In genomic region chr11:120347791-120348683, GRCm38 (mm10) we compare ENCODE assay signal across 8 mouse cellular contexts. TPM values are rescaled to one million over a fixed set of nuclear protein-coding genes. Genes with fewer than 3 reads are reported as not detected.
A peak's percentile ranks its signal among the peaks of the same experiment; 100 is the strongest.
DNase-seq lines count a peak whose midpoint lies in the region; ATAC-seq and TF ChIP-seq lines count a peak whose summit lies in the region.

Gene Actg1 (minus strand): TSS chr11:120348542.

- peaks cover 28% of the 10 kb centered on the region for H3K4me1 ChIP-seq in heart, embryonic 12.5 days (replicated peaks)
- H3K4me1 ChIP-seq in kidney, postnatal 0 days (replicated peaks; ENCODE audit: insufficient read depth, low read length) = peaks cover 8% of the 10 kb centered on the region
- peaks cover 55% of the 10 kb centered on the region for H3K4me1 ChIP-seq in liver, embryonic 13.5 days (replicated peaks)
- H3K4me1 ChIP-seq in neural tube, embryonic 12.5 days = peaks cover 42% of the 10 kb centered on the region
- H3K4me1 ChIP-seq in stomach, postnatal 0 days (replicated peaks; ENCODE audit: control insufficient read depth, insufficient read depth) = peaks cover 4% of the 10 kb centered on the region

- WGBS in heart, embryonic 12.5 days = 2% methylated on average over 89 of the region's 103 CpGs
- 4% methylated on average over 97 of the region's 103 CpGs for WGBS in kidney, postnatal 0 days
- WGBS in liver, embryonic 13.5 days (ENCODE audit: insufficient replicate concordance) = 1% methylated on average over 101 of the region's 103 CpGs
- 2% methylated on average over 103 of the region's 103 CpGs for WGBS in neural tube, embryonic 12.5 days
- 4% methylated on average over 80 of the region's 103 CpGs for WGBS in stomach, postnatal 0 days

- TF ChIP-seq POLR2A in brain, embryonic 14.5 days (IDR thresholded peaks at IDR 0.05; ENCODE audit: borderline replicate concordance, extremely low read depth, insufficient read depth, insufficient read length, poor library complexity, severe bottlenecking) = peak; percentile 93

- peak within 1 kb of the TSS; percentile 95 for H3K4me3 ChIP-seq in heart, embryonic 12.5 days
- peak within 1 kb of the TSS; percentile 95 for H3K4me3 ChIP-seq in kidney, postnatal 0 days (replicated peaks; ENCODE audit: low read depth, low read length)
- H3K4me3 ChIP-seq in liver, embryonic 13.5 days (replicated peaks) = peak within 1 kb of the TSS; percentile 97
- peak within 1 kb of the TSS; percentile 100 for H3K4me3 ChIP-seq in neural tube, embryonic 12.5 days
- peak within 1 kb of the TSS; percentile 99 for H3K4me3 ChIP-seq in stomach, postnatal 0 days (ENCODE audit: low read depth, low read length)

- peak; percentile 93 for DNase-seq in CD4-positive helper T cell, adult 2 months (ENCODE audit: low read depth, low spot score)
- peak; percentile 94 for DNase-seq in brain, embryonic 14.5 days (ENCODE audit: low read depth)
- DNase-seq in kidney, postnatal 0 days (ENCODE audit: low spot score) = peak; percentile 92
- DNase-seq in liver, embryonic 13.5 days = peak; percentile 67
- DNase-seq in stomach, postnatal 0 days (ENCODE audit: low spot score) = peak; percentile 88

- peak within 1 kb of the TSS; percentile 100 for H3K9ac ChIP-seq in heart, embryonic 12.5 days
- peak within 1 kb of the TSS; percentile 99 for H3K9ac ChIP-seq in kidney, postnatal 0 days (ENCODE audit: low read depth, low read length)
- H3K9ac ChIP-seq in liver, embryonic 13.5 days = peak within 1 kb of the TSS; percentile 100
- H3K9ac ChIP-seq in neural tube, embryonic 12.5 days = peak within 1 kb of the TSS; percentile 100
- H3K9ac ChIP-seq in stomach, postnatal 0 days (ENCODE audit: low read length) = peak within 1 kb of the TSS; percentile 100

- peak within 1 kb of the TSS; percentile 76 for H3K4me2 ChIP-seq in heart, embryonic 12.5 days
- H3K4me2 ChIP-seq in kidney, postnatal 0 days (ENCODE audit: low read length) = peak within 1 kb of the TSS; percentile 97
- H3K4me2 ChIP-seq in liver, embryonic 13.5 days = peak within 1 kb of the TSS; percentile 99
- H3K4me2 ChIP-seq in neural tube, embryonic 12.5 days (replicated peaks) = peak within 1 kb of the TSS; percentile 92
- peak within 1 kb of the TSS; percentile 84 for H3K4me2 ChIP-seq in stomach, postnatal 0 days (replicated peaks; ENCODE audit: low read depth)

- no peaks in the 10 kb centered on the region for H3K27me3 ChIP-seq in heart, embryonic 12.5 days (replicated peaks)
- no peaks in the 10 kb centered on the region for H3K27me3 ChIP-seq in kidney, postnatal 0 days (ENCODE audit: insufficient read depth, low read length)
- H3K27me3 ChIP-seq in liver, embryonic 13.5 days = peaks cover 29% of the 10 kb centered on the region
- H3K27me3 ChIP-seq in neural tube, embryonic 12.5 days (replicated peaks) = no peaks in the 10 kb centered on the region
- no peaks in the 10 kb centered on the region for H3K27me3 ChIP-seq in stomach, postnatal 0 days (ENCODE audit: control insufficient read depth, insufficient read depth, low read length)

- TF ChIP-seq EP300 in stomach, postnatal 0 days (optimal IDR thresholded peaks at IDR 0.05) = no peak

- ATAC-seq in erythroblast, adult 5-6 weeks (replicated peaks; ENCODE audit: low FRiP score, poor library complexity, severe bottlenecking) = peak; percentile 49
- peak; percentile 83 for ATAC-seq in heart, embryonic 12.5 days (ENCODE audit: insufficient number of reproducible peaks, low FRiP score)
- ATAC-seq in kidney, postnatal 0 days (replicated peaks; ENCODE audit: low FRiP score, low read depth) = peak; percentile 62
- peak; percentile 77 for ATAC-seq in liver, embryonic 13.5 days (ENCODE audit: low read depth)
- ATAC-seq in neural tube, embryonic 12.5 days (ENCODE audit: low FRiP score, low read depth) = peak; percentile 73
- ATAC-seq in stomach, postnatal 0 days (ENCODE audit: low FRiP score, low TSS enrichment) = peak; percentile 51; the same call in 1 of the 2 replicates

- no peaks in the 10 kb centered on the region for H3K9me3 ChIP-seq in heart, embryonic 12.5 days (replicated peaks)
- no peaks in the 10 kb centered on the region for H3K9me3 ChIP-seq in kidney, postnatal 0 days (replicated peaks; ENCODE audit: low read length)
- no peaks in the 10 kb centered on the region for H3K9me3 ChIP-seq in liver, embryonic 13.5 days (replicated peaks)
- H3K9me3 ChIP-seq in neural tube, embryonic 12.5 days = no peaks in the 10 kb centered on the region
- no peaks in the 10 kb centered on the region for H3K9me3 ChIP-seq in stomach, postnatal 0 days (ENCODE audit: control insufficient read depth, low read length)

- peaks cover 16% of the 10 kb centered on the region for H3K36me3 ChIP-seq in heart, embryonic 12.5 days
- peaks cover 10% of the 10 kb centered on the region for H3K36me3 ChIP-seq in kidney, postnatal 0 days (ENCODE audit: insufficient read depth, low read length)
- peaks cover 17% of the 10 kb centered on the region for H3K36me3 ChIP-seq in liver, embryonic 13.5 days
- H3K36me3 ChIP-seq in neural tube, embryonic 12.5 days = peaks cover 17% of the 10 kb centered on the region
- peaks cover 5% of the 10 kb centered on the region for H3K36me3 ChIP-seq in stomach, postnatal 0 days (ENCODE audit: control insufficient read depth, insufficient read depth, low read length)

- no peak for TF ChIP-seq CTCF in brain, embryonic 14.5 days (IDR thresholded peaks at IDR 0.05; ENCODE audit: borderline replicate concordance, extremely low read depth, insufficient read depth, insufficient read length)
- TF ChIP-seq CTCF in kidney, postnatal 0 days (IDR thresholded peaks at IDR 0.05; ENCODE audit: low read depth) = no peak
- TF ChIP-seq CTCF in stomach, postnatal 0 days (IDR thresholded peaks at IDR 0.05; ENCODE audit: low read depth) = no peak

- peak within 1 kb of the TSS; percentile 99 for H3K27ac ChIP-seq in heart, embryonic 12.5 days (ENCODE audit: poor library complexity, severe bottlenecking)
- peak within 1 kb of the TSS; percentile 100 for H3K27ac ChIP-seq in kidney, postnatal 0 days
- H3K27ac ChIP-seq in liver, embryonic 13.5 days = peak within 1 kb of the TSS; percentile 97
- peak within 1 kb of the TSS; percentile 99 for H3K27ac ChIP-seq in neural tube, embryonic 12.5 days
- H3K27ac ChIP-seq in stomach, postnatal 0 days (replicated peaks) = peak within 1 kb of the TSS; percentile 100

RNA-seq across cellular contexts. Expression of gene Actg1, which starts in this region (rescaled TPM):
- polyA plus RNA-seq in brain, embryonic 14.5 days (2012; rRNA removed) = 1,716 and 3,108 TPM in 2 replicates
- 637 and 655 TPM in 2 replicates for total RNA-seq in erythroblast, adult 5-6 weeks (2015; ENCODE audit: low replicate concordance)
- total RNA-seq in erythroblast, adult 5-6 weeks (2017; ENCODE audit: low replicate concordance) = 301 and 341 TPM in 2 replicates
- 1,404 and 1,426 TPM in 2 replicates for polyA plus RNA-seq in heart, embryonic 12.5 days (2016; fragmentation: Nextera tagmentation; extraction: Ambion mirVana)
- polyA plus RNA-seq in kidney, postnatal 0 days (2015; fragmentation: Nextera tagmentation; extraction: Ambion mirVana) = 2,251 and 2,404 TPM in 2 replicates
- 712 and 750 TPM in 2 replicates for polyA plus RNA-seq in liver, embryonic 13.5 days (2015; fragmentation: Nextera tagmentation; extraction: Ambion mirVana)
- 3,655 and 3,681 TPM in 2 replicates for polyA plus RNA-seq in neural tube, embryonic 12.5 days (2016; fragmentation: Nextera tagmentation; extraction: Ambion mirVana)
- 2,268 and 2,377 TPM in 2 replicates for polyA plus RNA-seq in stomach, postnatal 0 days (2015; fragmentation: Nextera tagmentation; extraction: Ambion mirVana)

Comparison
In these comparisons a context has a peak if more than half of its experiments do, and no peak if none do; other contexts are left out.
1. Peak in every context shown above with its lines: DNase-seq, ATAC-seq, H3K4me3 ChIP-seq and H3K27ac ChIP-seq.